19 mouse cellular contexts compared by ENCODE assay signal in genomic region chr13:96748109-96748845, GRCm38 (mm10). TPM values are rescaled to one million over a fixed set of nuclear protein-coding genes. Genes with fewer than 3 reads are reported as not detected.
"Had no signal": no experiment of that assay in that cellular context is flagged by ENCODE, and none has a peak within 500 bp of the region (broad histone marks: within the 10 kb centered on the region; RNA-seq: fewer than 3 reads in every experiment).

Gene Ankrd31 (plus strand): TSS chr13:96748272.

- H3K9ac ChIP-seq: limb, embryonic 15.5 days; liver, embryonic 14.5 days; midbrain, embryonic 13.5 days; stomach, embryonic 15.5 days had no signal

- DNase-seq: kidney, adult 11 months; kidney, adult 9 months; kidney, postnatal 14 days; lung, adult 18-20 months; right cerebral cortex, adult 18-20 months; right cerebral cortex, postnatal 4 days; spleen, adult 18-20 months; thymus, adult 18-20 months; thymus, postnatal 14 days had no signal

- H3K27me3 ChIP-seq: limb, embryonic 15.5 days; midbrain, embryonic 13.5 days; stomach, embryonic 15.5 days had no signal

- H3K4me3 ChIP-seq: left cerebral cortex, adult 2 months; limb, embryonic 15.5 days; midbrain, embryonic 13.5 days; stomach, embryonic 15.5 days had no signal

- H3K9me3 ChIP-seq: limb, embryonic 15.5 days; stomach, embryonic 15.5 days had no signal

- ATAC-seq: midbrain, embryonic 13.5 days had no signal

- H3K4me2 ChIP-seq: limb, embryonic 15.5 days; midbrain, embryonic 13.5 days; stomach, embryonic 15.5 days had no signal

- H3K36me3 ChIP-seq: limb, embryonic 15.5 days; midbrain, embryonic 13.5 days; stomach, embryonic 15.5 days had no signal

- H3K4me1 ChIP-seq: limb, embryonic 15.5 days; midbrain, embryonic 13.5 days; stomach, embryonic 15.5 days had no signal

- H3K27ac ChIP-seq: left cerebral cortex, adult 2 months; limb, embryonic 15.5 days; liver, embryonic 14.5 days; midbrain, embryonic 13.5 days; stomach, embryonic 15.5 days had no signal

RNA-seq across cellular contexts. Expression of gene Ankrd31, which starts in this region (rescaled TPM):
- polyA plus RNA-seq: large intestine, adult 2 months; limb, embryonic 11.5 days; limb, embryonic 15.5 days; lung, embryonic 16.5 days; neural tube, embryonic 14.5 days; stomach, embryonic 15.5 days; urinary bladder, adult 2 months had no signal
